Mouse (Mus musculus): Measurements from ENCODE around the gene Gm21876. TPM values are rescaled to one million over a fixed set of nuclear protein-coding genes. Genes with fewer than 3 reads are reported as not detected.
"Not testable (repeated sequence)": the region's sequence is repeated elsewhere in the genome, so short reads cannot be mapped to it uniquely, and the experiment has no call there.

Gene Gm21876
- polyA plus RNA-seq (2015; fragmentation: Nextera tagmentation; extraction: Ambion mirVana) = not detected in 2 replicates

DNA sequence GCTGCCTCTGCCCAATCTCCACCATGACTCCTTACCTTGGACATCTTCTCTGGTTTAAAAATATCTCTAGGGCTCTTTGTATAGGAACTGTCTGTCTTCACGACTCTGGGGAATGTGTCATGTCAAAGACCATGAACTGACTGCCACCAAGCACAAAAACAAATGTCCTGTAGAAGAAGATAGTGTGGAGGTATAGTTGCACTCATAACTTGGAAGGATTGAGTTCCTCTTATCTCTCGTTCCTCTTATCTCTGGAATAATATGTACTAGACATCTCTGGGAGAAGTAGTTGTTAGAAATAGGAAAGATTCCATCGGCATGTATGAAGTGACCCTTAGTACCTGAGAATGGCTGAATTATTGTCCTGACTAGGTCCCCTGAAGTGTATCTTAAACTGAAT lies at the start of gene Gm21876:
Gene Gm21876 (minus strand): TSS at position 101 of the 400 bp plus-strand sequence.
- no peaks in the 10 kb centered on the region for H3K9me3 ChIP-seq
- no peak within 1 kb of the TSS for H3K27ac ChIP-seq
- WGBS = 73% methylated on average over 3 of the region's 3 CpGs
- H3K27me3 ChIP-seq = no peaks in the 10 kb centered on the region
- H3K36me3 ChIP-seq = no peaks in the 10 kb centered on the region
- H3K9ac ChIP-seq = no peak within 1 kb of the TSS
- no peak within 1 kb of the TSS for H3K4me2 ChIP-seq (replicated peaks)
- H3K4me3 ChIP-seq = no peak within 1 kb of the TSS
- ATAC-seq (ENCODE audit: low FRiP score, low read depth) = no peak
- no peaks in the 10 kb centered on the region for H3K4me1 ChIP-seq

DNA sequence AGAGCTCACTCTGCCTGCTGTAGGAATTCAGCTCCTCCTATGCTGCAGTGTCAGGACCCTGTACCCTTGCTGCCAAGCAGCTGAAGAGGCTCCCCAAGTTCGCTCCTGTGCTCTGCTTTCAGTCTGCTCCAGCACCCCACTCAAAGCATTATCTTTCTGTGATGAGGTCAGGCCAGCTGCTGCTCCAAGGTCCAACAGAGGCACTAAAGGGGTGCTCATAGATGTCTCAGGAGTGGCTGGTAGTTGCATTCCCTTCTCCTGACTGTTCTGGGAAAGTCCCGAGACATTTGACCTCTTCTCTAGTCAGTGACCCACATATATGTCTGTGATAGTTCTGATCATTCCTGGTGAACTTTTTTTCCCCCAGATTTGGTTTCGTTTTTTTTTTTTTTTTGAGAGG lies 45.0 kb upstream of the Gm21876 start:
- no peaks in the 10 kb centered on the region for H3K9me3 ChIP-seq
- no peaks in the 10 kb centered on the region for H3K36me3 ChIP-seq
- 74% methylated on average over 3 of the region's 3 CpGs for WGBS
- ATAC-seq (ENCODE audit: low FRiP score, low read depth) = no peak
- no peak overlapping the region for H3K9ac ChIP-seq
- H3K4me2 ChIP-seq (replicated peaks) = no peak overlapping the region
- no peak overlapping the region for H3K4me3 ChIP-seq
- no peak overlapping the region for H3K27ac ChIP-seq
- no peaks in the 10 kb centered on the region for H3K27me3 ChIP-seq
- H3K4me1 ChIP-seq = no peaks in the 10 kb centered on the region

DNA sequence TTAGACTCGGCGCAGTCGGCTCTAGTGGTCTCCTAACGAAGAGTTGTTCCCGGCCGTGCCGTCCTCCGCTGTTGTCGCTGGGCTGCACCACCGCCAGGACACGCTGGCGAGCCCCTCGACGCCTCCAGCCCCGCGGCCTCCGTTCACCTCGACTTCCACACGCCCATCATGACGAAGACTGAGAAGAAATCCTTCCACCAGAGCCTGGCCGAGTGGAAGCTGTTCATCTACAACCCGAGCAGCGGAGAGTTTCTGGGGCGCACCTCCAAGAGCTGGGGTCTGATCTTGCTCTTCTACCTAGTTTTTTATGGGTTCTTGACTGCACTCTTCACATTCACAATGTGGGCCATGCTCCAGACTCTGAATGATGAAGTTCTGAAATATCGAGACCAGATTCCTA lies 28.8 kb downstream of the Gm21876 start:
- not testable (repeated sequence) for H3K9ac ChIP-seq; H3K9me3 ChIP-seq; H3K36me3 ChIP-seq; H3K27ac ChIP-seq; H3K4me2 ChIP-seq (replicated peaks); ATAC-seq (ENCODE audit: low FRiP score, low read depth); H3K27me3 ChIP-seq; H3K4me1 ChIP-seq; H3K4me3 ChIP-seq
- 89% methylated on average over 25 of the region's 25 CpGs for WGBS

Other genes starting within 250 kb of the Gm21876 start
- 4.5 and 5.7 TPM in 2 replicates for gene Cfp, start 244.1 kb downstream of the Gm21876 start, polyA plus RNA-seq (2015; fragmentation: Nextera tagmentation; extraction: Ambion mirVana)
- 17.6 and 17.7 TPM in 2 replicates for gene Elk1, start 225.0 kb downstream of the Gm21876 start, polyA plus RNA-seq (2015; fragmentation: Nextera tagmentation; extraction: Ambion mirVana)
- 46.7 and 53.2 TPM in 2 replicates for gene Uxt, start 213.6 kb downstream of the Gm21876 start, polyA plus RNA-seq (2015; fragmentation: Nextera tagmentation; extraction: Ambion mirVana)
- gene Zfp182, start 113.3 kb downstream of the Gm21876 start, polyA plus RNA-seq (2015; fragmentation: Nextera tagmentation; extraction: Ambion mirVana) = 5.3 and 6.1 TPM in 2 replicates
- not detected in 2 replicates for gene Spaca5, start 107.2 kb downstream of the Gm21876 start, polyA plus RNA-seq (2015; fragmentation: Nextera tagmentation; extraction: Ambion mirVana)
- gene Zfp300, start 86.1 kb downstream of the Gm21876 start, polyA plus RNA-seq (2015; fragmentation: Nextera tagmentation; extraction: Ambion mirVana) = 2.3 and 2.4 TPM in 2 replicates
- not detected in 2 replicates for gene Ssxa1, start 59.8 kb downstream of the Gm21876 start, polyA plus RNA-seq (2015; fragmentation: Nextera tagmentation; extraction: Ambion mirVana)